Mouse (Mus musculus) ES-E14 (cell line): Measurements from ENCODE around the gene Zmiz1.

ENCODE experiments used
- HCFC1 ChIP-seq: IDR thresholded peaks from 2 replicates; pipeline ENCODE4 v1.6.1; 2012; ENCODE audit warnings: low read length, inconsistent platforms, borderline replicate concordance; ENCODE audit not compliant: insufficient read depth
- ZC3H11A ChIP-seq: IDR thresholded peaks from 2 replicates; pipeline ENCODE4 v1.6.1; 2012; ENCODE audit warnings: low read depth, mild to moderate bottlenecking, inconsistent platforms, low read length, borderline replicate concordance
- ZNF384 ChIP-seq: IDR thresholded peaks from 2 replicates; pipeline ENCODE4 v1.6.1; 2012; ENCODE audit warnings: low read depth, low read length, inconsistent platforms

- TF ChIP-seq ZNF384 = no peak
- TF ChIP-seq HCFC1 = no peak
- no peak for TF ChIP-seq ZC3H11A
These were observed 4.8 kb upstream of the Zmiz1 start for GRCm38 (mm10) chr14:25454066-25454760.
